Mouse (Mus musculus) macrophage (primary cell): ENCODE measurements around the gene Plppr1. TPM values are rescaled to one million over a fixed set of nuclear protein-coding genes. Genes with fewer than 3 reads are reported as not detected.

Source experiments
- H3K27ac ChIP-seq: fragments of 350-480 bp; formaldehyde crosslinking; 2 replicates; pipeline ENCODE4 v1.9.0; 2021
- H3K36me3 ChIP-seq: fragments of 350-480 bp; formaldehyde crosslinking; 2 replicates; pipeline ENCODE4 v1.9.0; 2021; ENCODE audit errors: inconsistent target
- H3K4me3 ChIP-seq: fragments of 350-480 bp; formaldehyde crosslinking; 2 replicates; pipeline ENCODE4 v1.9.0; 2021; ENCODE audit errors: inconsistent target
- H3K79me2 ChIP-seq: fragments of 350-480 bp; formaldehyde crosslinking; 2 replicates; pipeline ENCODE4 v1.9.0; 2021; ENCODE audit errors: inconsistent target
- WGBS: methylation state at CpG from one replicate; pipeline ENCODE4 v1.1.7; 2026; ENCODE audit warnings: inconsistent platforms; ENCODE audit not compliant: missing documents; 5-methylcytosine and 5-hydroxymethylcytosine counted together
- polyA plus RNA-seq: library from polyadenylated mRNA; stranded (reverse); fragments of 250-400 nt; gene quantifications from 3 replicates; pipeline ENCODE4 v1.2.4, GENCODE M21; 2018; ENCODE audit warnings: inconsistent platforms
- total RNA-seq, 78 experiments: library from RNA; depleted of rRNA; stranded (reverse); fragments of 250-400 nt; gene quantifications; 1 replicate in 9 of 78; 2 replicates in 24 of 78; 3 replicates in 43 of 78; 4 replicates in 2 of 78; pipeline ENCODE4 v1.2.4; 2018; ENCODE audit warnings: inconsistent platforms in 56 of 78

The Plppr1 gene
- total RNA-seq (2018; cell fraction: chromatin; rRNA removed), result not detected
- total RNA-seq (2018; cell fraction: cytosol; rRNA removed), result not detected
- not detected for total RNA-seq (2018; cell fraction: nucleus; rRNA removed)
- polyA plus RNA-seq, result not detected in 3 replicates

- H3K4me3 ChIP-seq, result no peak within 1 kb of the TSS
- H3K79me2 ChIP-seq, result no peaks in the 10 kb centered on the region
- WGBS, result 3% methylated on average over 18 of the region's 21 CpGs
- H3K27ac ChIP-seq, result no peak within 1 kb of the TSS
- no peaks in the 10 kb centered on the region for H3K36me3 ChIP-seq
Observed at GRCm38 (mm10) chr4:49059021-49059401, at the start of gene Plppr1. TSS of gene Plppr1 (plus strand) at chr4:49059273.

GRCm38 (mm10) chr4:49016701-49017100 is 42.4 kb upstream of the Plppr1 start:
- H3K4me3 ChIP-seq, result no peak overlapping the region
- H3K79me2 ChIP-seq, result no peaks in the 10 kb centered on the region
- H3K27ac ChIP-seq, result no peak overlapping the region

GRCm38 (mm10) chr4:49023221-49023620 is 35.9 kb upstream of the Plppr1 start:
- Histone ChIP-seq H3K4me3 (no peak overlapping the region), H3K27ac (no peak overlapping the region), H3K79me2 (no peaks in the 10 kb centered on the region), H3K36me3 (no peaks in the 10 kb centered on the region)
- 78% methylated on average over 1 of the region's 1 CpGs for WGBS

More at GRCm38 (mm10) chr4:49016701-49017100, 42.4 kb upstream of the Plppr1 start:
- no peaks in the 10 kb centered on the region for H3K36me3 ChIP-seq

GRCm38 (mm10) chr4:49038311-49038710 is 20.8 kb upstream of the Plppr1 start:
- H3K4me3 ChIP-seq, result no peak overlapping the region
- WGBS, result 76% methylated on average over 4 of the region's 4 CpGs
- H3K27ac ChIP-seq, result no peak overlapping the region
- H3K79me2 ChIP-seq, result no peaks in the 10 kb centered on the region
- H3K36me3 ChIP-seq, result no peaks in the 10 kb centered on the region

GRCm38 (mm10) chr4:49039854-49040253 is 19.2 kb upstream of the Plppr1 start:
- Histone ChIP-seq H3K4me3 (no peak overlapping the region), H3K27ac (no peak overlapping the region), H3K36me3 (no peaks in the 10 kb centered on the region), H3K79me2 (no peaks in the 10 kb centered on the region)
- WGBS, result 84% methylated on average over 3 of the region's 3 CpGs

GRCm38 (mm10) chr4:49041655-49042054 is 17.4 kb upstream of the Plppr1 start:
- no peaks in the 10 kb centered on the region for H3K79me2 ChIP-seq
- H3K4me3 ChIP-seq, result no peak overlapping the region

GRCm38 (mm10) chr4:49050628-49051027 is 8.4 kb upstream of the Plppr1 start:
- H3K4me3 ChIP-seq, result no peak overlapping the region
- no peaks in the 10 kb centered on the region for H3K36me3 ChIP-seq
- 100% methylated on average over 1 of the region's 1 CpGs for WGBS
- H3K79me2 ChIP-seq, result no peaks in the 10 kb centered on the region
- no peak overlapping the region for H3K27ac ChIP-seq

More at GRCm38 (mm10) chr4:49041655-49042054, 17.4 kb upstream of the Plppr1 start:
- Histone ChIP-seq H3K27ac (no peak overlapping the region), H3K36me3 (no peaks in the 10 kb centered on the region)
- 69% methylated on average over 1 of the region's 1 CpGs for WGBS

- Histone ChIP-seq H3K79me2 (no peaks in the 10 kb centered on the region), H3K27ac (no peak overlapping the region), H3K4me3 (no peak overlapping the region), H3K36me3 (no peaks in the 10 kb centered on the region)
- WGBS, result 58% methylated on average over 2 of the region's 2 CpGs
Observed at GRCm38 (mm10) chr4:49057916-49058315, 1.2 kb upstream of the Plppr1 start.

GRCm38 (mm10) chr4:49058557-49058956 is 516 bp upstream of the Plppr1 start:
- no peaks in the 10 kb centered on the region for H3K36me3 ChIP-seq
- no peak overlapping the region for H3K4me3 ChIP-seq
- 19% methylated on average over 7 of the region's 7 CpGs for WGBS
- H3K79me2 ChIP-seq, result no peaks in the 10 kb centered on the region
- no peak overlapping the region for H3K27ac ChIP-seq

GRCm38 (mm10) chr4:49059402-49060381 is 619 bp downstream of the Plppr1 start:
- Histone ChIP-seq H3K27ac (no peak overlapping the region), H3K79me2 (no peaks in the 10 kb centered on the region), H3K36me3 (no peaks in the 10 kb centered on the region), H3K4me3 (no peak overlapping the region)
- 5% methylated on average over 59 of the region's 62 CpGs for WGBS

- H3K36me3 ChIP-seq, result no peaks in the 10 kb centered on the region
- no peak overlapping the region for H3K4me3 ChIP-seq
- 84% methylated on average over 4 of the region's 4 CpGs for WGBS
- no peak overlapping the region for H3K27ac ChIP-seq
- no peaks in the 10 kb centered on the region for H3K79me2 ChIP-seq
Observed at GRCm38 (mm10) chr4:49069471-49069870, 10.4 kb downstream of the Plppr1 start.

- no peak overlapping the region for H3K27ac ChIP-seq
- WGBS, result 92% methylated on average over 4 of the region's 4 CpGs
Observed at GRCm38 (mm10) chr4:49072886-49073285, 13.8 kb downstream of the Plppr1 start.

GRCm38 (mm10) chr4:49075881-49076280 is 16.8 kb downstream of the Plppr1 start:
- H3K4me3 ChIP-seq, result no peak overlapping the region
- H3K79me2 ChIP-seq, result no peaks in the 10 kb centered on the region
- no peak overlapping the region for H3K27ac ChIP-seq
- H3K36me3 ChIP-seq, result no peaks in the 10 kb centered on the region
- WGBS, result 89% methylated on average over 2 of the region's 2 CpGs

More at GRCm38 (mm10) chr4:49072886-49073285, 13.8 kb downstream of the Plppr1 start:
- no peaks in the 10 kb centered on the region for H3K79me2 ChIP-seq
- no peaks in the 10 kb centered on the region for H3K36me3 ChIP-seq
- H3K4me3 ChIP-seq, result no peak overlapping the region

GRCm38 (mm10) chr4:49079399-49079798 is 20.3 kb downstream of the Plppr1 start:
- WGBS, result 67% methylated on average over 1 of the region's 1 CpGs
- no peaks in the 10 kb centered on the region for H3K79me2 ChIP-seq
- H3K4me3 ChIP-seq, result no peak overlapping the region
- no peak overlapping the region for H3K27ac ChIP-seq
- no peaks in the 10 kb centered on the region for H3K36me3 ChIP-seq

GRCm38 (mm10) chr4:49088205-49088604 is 29.1 kb downstream of the Plppr1 start:
- no peaks in the 10 kb centered on the region for H3K36me3 ChIP-seq
- H3K27ac ChIP-seq, result no peak overlapping the region
- H3K79me2 ChIP-seq, result no peaks in the 10 kb centered on the region
- WGBS, result 63% methylated on average over 3 of the region's 3 CpGs
- no peak overlapping the region for H3K4me3 ChIP-seq
